Mouse (Mus musculus) gastrocnemius, postnatal 25 days (tissue): ENCODE results near the gene Cypt4. TPM values are rescaled to one million over a fixed set of nuclear protein-coding genes. Genes with fewer than 3 reads are reported as not detected.
"Not testable (repeated sequence)": the region's sequence is repeated elsewhere in the genome, so short reads cannot be mapped to it uniquely, and the experiment has no call there.

Source experiments
- DNase-seq: peaks from one replicate; pipeline ENCODE4 v3.0.0; 2022
- long read RNA-seq, 2 experiments: library from polyadenylated mRNA; stranded (forward); transcript quantifications; one replicate each; pipeline ENCODE4 v2.0.0; 2021
- total RNA-seq, 2 experiments: library from RNA; stranded (reverse); gene quantifications; 1 replicate in 1 of 2; 2 replicates in 1 of 2; pipeline ENCODE4 v1.2.3; 2021

Cypt4 gene
- total RNA-seq, result not detected
- long read RNA-seq, experiment 1, result 0 reads
- long read RNA-seq, experiment 2, result 0 reads

- no peak for DNase-seq
These were observed at the start of gene Cypt4 for GRCm38 (mm10) chr9:24624896-24625295. Gene Cypt4 (plus strand): TSS chr9:24625196.

GRCm38 (mm10) chr9:24637341-24637740 is 12.3 kb downstream of the Cypt4 start:
- DNase-seq, result not testable (repeated sequence)

Other genes with a start within 250 kb of the Cypt4 start
- 1 to 10 TPM; 6.2 to 6.6 TPM for gene Dpy19l1, start 122.1 kb upstream of the Cypt4 start, total RNA-seq
- not detected for gene Dpy19l2, start 71.1 kb downstream of the Cypt4 start, total RNA-seq
- gene Tbx20, start 149.1 kb downstream of the Cypt4 start, total RNA-seq, result not detected